Mouse (Mus musculus) heart, embryonic 14.5 days (tissue): ENCODE results near the gene Rab7b. TPM values are rescaled to one million over a fixed set of nuclear protein-coding genes. Genes with fewer than 3 reads are reported as not detected.
A peak's percentile ranks its signal among the peaks of the same experiment; 100 is the strongest.

ENCODE experiments used
- ATAC-seq: fragments of 200-750 bp; cut with Nextera tagmentation; 2 replicates; pipeline ENCODE4 v1.8.0; 2017; ENCODE audit warnings: low read depth, moderate TSS enrichment; ENCODE audit not compliant: insufficient number of reproducible peaks, insufficient read depth, low FRiP score
- H3K27ac ChIP-seq, 2 experiments: fragments of 200-500 bp in 1 of 2; fragments of 300-500 bp in 1 of 2; sonication (generic) in 1 of 2; replicated peaks in 1 of 2; 2 replicates each; pipeline ENCODE4 v1.5.1; 2012 to 2014; ENCODE audit warnings: low read depth in 2 of 2, low read length in 2 of 2, control low read depth in 1 of 2, mild to moderate bottlenecking in 1 of 2, mixed read lengths in 1 of 2; ENCODE audit not compliant: control insufficient read depth in 1 of 2, insufficient read depth in 1 of 2
- H3K27me3 ChIP-seq: fragments of 300-500 bp; sonication (generic); 2 replicates; pipeline ENCODE4 v1.6.1; 2014; ENCODE audit warnings: mild to moderate bottlenecking, low read length, control low read depth; ENCODE audit not compliant: control insufficient read depth, insufficient read depth
- H3K36me3 ChIP-seq: fragments of 300-500 bp; sonication (generic); 2 replicates; pipeline ENCODE4 v1.6.1; 2014; ENCODE audit warnings: mild to moderate bottlenecking, control low read depth, low read length, mixed read lengths; ENCODE audit not compliant: control insufficient read depth, insufficient read depth
- H3K4me1 ChIP-seq, 2 experiments: fragments of 200-500 bp in 1 of 2; fragments of 300-500 bp in 1 of 2; sonication (generic) in 1 of 2; 2 replicates each; pipeline ENCODE4 v1.6.1; 2012 to 2014; ENCODE audit warnings: low read length in 2 of 2, control low read depth in 1 of 2, mixed read lengths in 1 of 2; ENCODE audit not compliant: control insufficient read depth in 2 of 2, insufficient read depth in 2 of 2
- H3K4me2 ChIP-seq: fragments of 300-500 bp; sonication (generic); 2 replicates; pipeline ENCODE4 v1.6.1; 2014; ENCODE audit warnings: mild to moderate bottlenecking, low read length
- H3K4me3 ChIP-seq, 2 experiments: fragments of 200-500 bp in 1 of 2; fragments of 300-500 bp in 1 of 2; sonication (generic) in 1 of 2; 2 replicates each; pipeline ENCODE4 v1.5.1; 2012 to 2014; ENCODE audit warnings: low read length in 2 of 2, mild to moderate bottlenecking in 2 of 2, control low read depth in 1 of 2, low read depth in 1 of 2, moderate library complexity in 1 of 2; ENCODE audit not compliant: control insufficient read depth in 1 of 2, insufficient read depth in 1 of 2
- H3K9ac ChIP-seq: fragments of 300-500 bp; sonication (generic); 2 replicates; pipeline ENCODE4 v1.6.1; 2014; ENCODE audit warnings: mild to moderate bottlenecking, low read length
- H3K9me3 ChIP-seq: fragments of 300-500 bp; sonication (generic); 2 replicates; pipeline ENCODE4 v1.6.1; 2016; ENCODE audit warnings: low read length, control low read depth; ENCODE audit not compliant: control insufficient read depth
- WGBS: fragments of 180-500 bp; shearing (Covaris S2); extraction: QIAGEN DNeasy Blood & Tissue Kit; methylation state at CpG from one replicate; pipeline ENCODE4 v1.1.7; 2014; 5-methylcytosine and 5-hydroxymethylcytosine counted together
- polyA plus RNA-seq: library from polyadenylated mRNA; unstranded; fragments of >200 nt; fragmentation: Nextera tagmentation; extraction: Ambion mirVana; gene quantifications from 2 replicates; pipeline ENCODE4 v1.2.1, GENCODE M21; 2014

The Rab7b gene
- polyA plus RNA-seq, 1 experiment from 2014 or later, result 2.0 TPM

DNA sequence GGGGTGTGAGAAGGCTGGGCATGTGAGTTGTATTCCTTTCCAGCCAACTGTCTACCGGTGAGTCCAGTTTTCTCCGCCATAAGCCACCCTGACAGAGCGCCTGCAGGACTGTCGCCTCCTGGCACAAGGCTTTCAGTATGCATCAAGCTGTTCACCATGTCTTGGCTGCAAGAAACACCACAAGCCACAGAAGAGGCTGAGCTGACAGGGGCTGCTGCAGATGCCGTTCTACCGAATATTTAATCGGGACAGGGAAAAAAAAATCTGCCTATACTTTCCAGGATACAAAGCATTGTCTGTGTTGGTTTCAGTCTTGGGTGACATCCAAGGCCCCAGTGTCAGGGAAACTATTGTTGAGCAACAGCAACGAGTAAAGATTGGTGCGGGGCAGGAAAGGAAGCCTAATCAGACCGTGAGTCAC is 63.4 kb downstream of the Rab7b start:
- 66% methylated on average over 10 of the region's 10 CpGs for WGBS

DNA sequence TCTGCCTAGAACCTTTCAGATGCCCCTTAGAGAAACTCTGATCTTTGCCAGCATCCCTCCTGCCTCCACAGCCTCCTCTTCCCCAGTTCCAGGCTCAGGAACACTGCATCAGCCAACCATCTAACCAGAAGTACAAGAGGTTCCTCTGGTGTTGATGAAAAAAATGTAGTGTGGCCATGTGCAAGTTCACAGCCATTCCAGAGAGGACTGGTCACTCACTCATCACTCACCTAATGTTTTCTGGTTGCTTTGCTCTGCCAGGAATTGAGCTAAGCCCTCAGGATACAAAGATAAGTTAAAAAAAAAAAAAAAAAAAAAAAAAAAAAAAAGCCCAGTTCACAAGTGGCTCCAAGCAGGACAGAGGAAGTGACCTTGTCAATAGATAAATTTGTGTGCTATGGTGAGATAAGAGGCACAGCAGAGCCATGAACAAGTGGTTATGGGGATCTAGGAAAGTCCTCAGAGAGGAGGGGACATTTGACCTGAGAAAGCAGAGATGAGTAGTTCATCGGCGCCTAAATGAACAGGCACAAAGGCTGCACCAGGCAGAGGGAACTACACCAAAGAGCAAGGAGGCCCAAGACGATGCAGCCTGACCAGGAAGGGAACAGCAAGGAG is 65.8 kb downstream of the Rab7b start:
- H3K27me3 ChIP-seq, result peaks cover 2% of the 10 kb centered on the region; the same call in 1 of the 2 replicates
- no peaks in the 10 kb centered on the region for H3K9me3 ChIP-seq
- peaks cover 21 to 31% of the 10 kb centered on the region in 2 experiments for H3K4me1 ChIP-seq
- H3K4me2 ChIP-seq, result no peak overlapping the region
- H3K36me3 ChIP-seq, result no peaks in the 10 kb centered on the region
- 21% methylated on average over 3 of the region's 3 CpGs for WGBS
- no peak for ATAC-seq
- H3K9ac ChIP-seq, result no peak overlapping the region
- H3K27ac ChIP-seq, result peak overlapping the region in 1 of 2 experiments; percentile 41; a peak in 2 of 4 replicates
- no peak overlapping the region for H3K4me3 ChIP-seq

More for the DNA sequence above, 63.4 kb downstream of the Rab7b start:
- Histone ChIP-seq H3K4me2 (0 out of 2 replicates have a peak overlapping the region, but pooled peaks have one; percentile 6), H3K9ac (no peak overlapping the region), H3K9me3 (no peaks in the 10 kb centered on the region), H3K4me3 (no peak overlapping the region), H3K27me3 (peaks cover 5% of the 10 kb centered on the region; the same call in 1 of the 2 replicates), H3K36me3 (no peaks in the 10 kb centered on the region), H3K27ac (0 out of 4 replicates have a peak overlapping the region, but pooled peaks of 1 of the 2 experiments have one; percentile 9), H3K4me1 (peaks cover 20 to 31% of the 10 kb centered on the region in 2 experiments)
- ATAC-seq, result no peak

GRCm38 (mm10) chr1:131754916-131755315 is 66.4 kb downstream of the Rab7b start:
- H3K9me3 ChIP-seq, result no peaks in the 10 kb centered on the region
- no peak overlapping the region for H3K4me3 ChIP-seq
- H3K9ac ChIP-seq, result no peak overlapping the region
- no peaks in the 10 kb centered on the region for H3K27me3 ChIP-seq
- WGBS, result 58% methylated on average over 4 of the region's 4 CpGs
- ATAC-seq, result no peak
- H3K4me2 ChIP-seq, result no peak overlapping the region
- peaks cover 24 to 31% of the 10 kb centered on the region in 2 experiments for H3K4me1 ChIP-seq
- H3K36me3 ChIP-seq, result no peaks in the 10 kb centered on the region
- peak overlapping the region in 1 of 2 experiments; percentile 41; a peak in 2 of 4 replicates for H3K27ac ChIP-seq

DNA sequence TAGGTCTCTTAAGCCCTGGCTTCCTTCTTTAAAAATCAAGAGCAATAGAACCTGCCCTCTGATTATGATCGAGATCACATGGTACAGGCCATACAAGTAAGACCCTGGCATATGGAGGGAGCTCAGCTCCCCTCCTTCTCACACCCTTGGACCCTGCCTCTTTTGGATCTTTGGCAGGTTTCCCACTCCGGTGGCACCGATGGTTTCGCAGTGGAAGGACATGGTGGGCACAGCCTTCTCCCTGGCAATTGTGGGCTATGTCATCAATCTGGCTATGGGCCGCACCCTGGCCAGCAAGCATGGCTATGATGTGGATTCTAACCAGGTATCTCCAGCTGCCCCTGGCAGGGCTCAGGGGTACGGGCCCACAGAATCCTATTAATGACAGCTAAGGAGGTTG is 68.7 kb downstream of the Rab7b start:
- H3K27ac ChIP-seq, result no peak overlapping the region
- 91% methylated on average over 6 of the region's 6 CpGs for WGBS
- no peak overlapping the region for H3K4me2 ChIP-seq
- no peak overlapping the region for H3K4me3 ChIP-seq
- H3K27me3 ChIP-seq, result no peaks in the 10 kb centered on the region
- ATAC-seq, result no peak
- no peak overlapping the region for H3K9ac ChIP-seq
- H3K4me1 ChIP-seq, result peaks cover 22 to 28% of the 10 kb centered on the region in 2 experiments
- H3K9me3 ChIP-seq, result no peaks in the 10 kb centered on the region
- no peaks in the 10 kb centered on the region for H3K36me3 ChIP-seq

DNA sequence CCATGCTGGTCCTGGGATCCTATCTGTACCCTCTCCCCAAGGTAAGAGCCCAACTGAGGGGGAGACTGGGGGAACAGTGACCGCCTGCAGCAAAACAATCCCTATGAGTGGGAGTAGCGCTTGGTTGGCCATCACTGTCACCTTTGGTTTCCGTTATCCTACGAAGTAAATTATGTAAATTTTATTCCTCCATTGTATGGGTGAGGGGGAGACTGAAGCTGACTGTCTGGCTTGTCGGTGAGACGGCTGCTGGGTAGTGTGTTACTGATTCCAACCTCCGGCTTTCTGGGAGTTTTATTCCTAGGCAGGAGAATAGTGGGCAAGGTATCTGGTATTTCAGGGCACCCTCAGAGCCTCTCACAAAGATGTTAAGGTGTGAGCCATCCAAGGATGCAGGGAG is 70.3 kb downstream of the Rab7b start:
- Histone ChIP-seq H3K9me3 (no peaks in the 10 kb centered on the region), H3K4me3 (no peak overlapping the region), H3K4me1 (peaks cover 18 to 26% of the 10 kb centered on the region in 2 experiments), H3K27me3 (no peaks in the 10 kb centered on the region), H3K36me3 (no peaks in the 10 kb centered on the region), H3K27ac (no peak overlapping the region), H3K9ac (no peak overlapping the region), H3K4me2 (no peak overlapping the region)
- 78% methylated on average over 7 of the region's 7 CpGs for WGBS
- ATAC-seq, result no peak

DNA sequence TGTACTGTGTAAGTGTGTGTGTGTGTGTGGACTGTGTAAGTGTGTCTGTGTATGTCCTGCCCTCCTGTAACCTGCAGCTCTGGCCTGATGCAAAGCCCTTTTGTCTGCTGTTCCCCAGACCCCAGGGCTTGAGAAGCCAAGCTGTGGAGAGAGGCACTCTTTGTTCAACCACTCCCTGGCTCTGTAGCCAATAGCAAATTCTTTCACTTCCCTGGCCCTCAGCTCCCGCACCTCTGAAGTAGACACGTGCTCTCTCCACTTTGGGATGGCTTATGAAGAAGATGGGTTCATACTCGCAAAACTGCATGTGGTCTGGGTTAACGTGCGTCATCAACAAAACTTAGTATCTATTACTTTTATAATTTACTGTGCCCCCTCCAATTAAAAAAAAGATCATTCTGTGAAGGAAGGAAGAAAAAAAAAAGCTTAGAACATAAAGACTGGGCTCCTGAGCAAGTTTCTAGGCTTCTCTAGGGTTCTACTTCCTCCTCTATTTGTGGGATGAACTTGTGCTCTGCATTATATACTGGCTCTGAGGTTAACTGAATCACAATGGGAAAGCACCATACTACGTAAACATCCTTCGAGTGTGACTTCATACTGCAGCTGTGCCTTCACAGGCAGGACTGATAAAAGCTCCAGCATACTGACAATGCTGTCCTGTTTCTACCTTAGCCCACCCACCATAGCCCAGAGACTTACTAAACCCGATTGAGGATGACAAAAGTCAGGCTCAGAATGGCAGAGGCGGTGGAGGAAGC is 71.4 kb downstream of the Rab7b start:
- H3K27ac ChIP-seq, result no peak overlapping the region
- H3K27me3 ChIP-seq, result no peaks in the 10 kb centered on the region
- H3K4me1 ChIP-seq, result peaks cover 7 to 18% of the 10 kb centered on the region in 2 experiments
- no peak overlapping the region for H3K9ac ChIP-seq
- no peak overlapping the region for H3K4me3 ChIP-seq
- no peaks in the 10 kb centered on the region for H3K9me3 ChIP-seq
- H3K36me3 ChIP-seq, result no peaks in the 10 kb centered on the region
- no peak for ATAC-seq
- H3K4me2 ChIP-seq, result no peak overlapping the region
- 54% methylated on average over 9 of the region's 9 CpGs for WGBS

GRCm38 (mm10) chr1:131760428-131760820 is 71.9 kb downstream of the Rab7b start:
- no peaks in the 10 kb centered on the region for H3K9me3 ChIP-seq
- no peaks in the 10 kb centered on the region for H3K27me3 ChIP-seq
- no peak overlapping the region for H3K27ac ChIP-seq
- H3K4me3 ChIP-seq, result no peak overlapping the region
- WGBS, result 84% methylated on average over 3 of the region's 3 CpGs
- no peak overlapping the region for H3K4me2 ChIP-seq
- no peak for ATAC-seq
- peaks cover 2 to 15% of the 10 kb centered on the region in 2 experiments for H3K4me1 ChIP-seq
- no peaks in the 10 kb centered on the region for H3K36me3 ChIP-seq
- H3K9ac ChIP-seq, result no peak overlapping the region
